Mouse (Mus musculus): ENCODE measurements around the gene B3gnt7. TPM values are rescaled to one million over a fixed set of nuclear protein-coding genes. Genes with fewer than 3 reads are reported as not detected.
"Not testable (repeated sequence)": the region's sequence is repeated elsewhere in the genome, so short reads cannot be mapped to it uniquely, and the experiment has no call there.

The B3gnt7 gene
- polyA plus RNA-seq, 2 experiments, result 1.0 to 1.1 TPM

DNA sequence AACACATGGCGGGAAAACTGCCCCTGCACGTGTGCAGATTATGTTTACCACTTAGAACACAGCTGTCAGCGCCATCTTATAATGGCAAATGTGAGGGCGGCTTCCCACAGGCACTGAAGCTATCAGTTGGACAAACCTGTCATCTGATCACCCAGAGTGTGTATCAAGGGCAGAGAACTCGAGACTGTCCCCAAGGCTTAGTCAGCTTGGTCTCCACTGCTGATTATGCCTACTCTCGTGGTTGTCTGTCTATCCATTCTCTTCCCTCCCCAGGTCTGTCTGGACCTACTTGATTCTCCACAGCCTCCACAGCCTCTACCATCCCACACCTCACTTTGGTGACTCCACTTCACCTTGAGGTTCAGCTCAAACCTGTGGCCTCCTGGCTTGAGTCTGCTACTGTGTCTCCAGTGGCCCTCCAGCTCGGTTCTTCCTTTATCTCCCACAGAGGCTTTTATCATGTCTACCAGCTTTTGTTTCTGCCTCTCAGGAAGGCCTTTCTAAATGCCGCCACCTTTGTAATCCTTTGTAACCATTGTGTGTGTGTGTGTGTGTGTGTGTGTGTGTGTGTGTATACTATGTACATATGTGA, 18.3 kb downstream of the B3gnt7 start:
- Histone ChIP-seq H3K9me3 (ENCODE audit: control insufficient read depth, low read length) (no peaks in the 10 kb centered on the region), H3K4me1 (replicated peaks; ENCODE audit: control insufficient read depth in 2 of 2, insufficient read depth in 2 of 2, low read length in 1 of 2) (peaks cover 0 to 3% of the 10 kb centered on the region in 2 experiments; a peak in 1 of 4 replicates), H3K36me3 (replicated peaks; ENCODE audit: control insufficient read depth, insufficient read depth, low read depth) (no peaks in the 10 kb centered on the region), H3K27ac (no peak overlapping the region), H3K4me3 (ENCODE audit: insufficient read depth in 1 of 2, low read depth in 2 of 2, low read length in 2 of 2) (no peak overlapping the region), H3K4me2 (ENCODE audit: low read depth) (no peak overlapping the region), H3K9ac (replicated peaks) (no peak overlapping the region), H3K27me3 (ENCODE audit: control insufficient read depth, insufficient read depth, low read length) (no peaks in the 10 kb centered on the region)
- ATAC-seq (ENCODE audit: insufficient read depth), result peak; percentile 53; the same call in 1 of the 2 replicates
- DNase-seq (ENCODE audit: low read depth in 3 of 3, low spot score in 3 of 3), result no peak
- TF ChIP-seq EP300 (IDR thresholded peaks at IDR 0.05; ENCODE audit: low read depth), result no peak
- TF ChIP-seq CTCF (IDR thresholded peaks at IDR 0.05; ENCODE audit: low read depth), result no peak
- WGBS (ENCODE audit: insufficient replicate concordance), result 45% methylated on average over 6 of the region's 8 CpGs

DNA sequence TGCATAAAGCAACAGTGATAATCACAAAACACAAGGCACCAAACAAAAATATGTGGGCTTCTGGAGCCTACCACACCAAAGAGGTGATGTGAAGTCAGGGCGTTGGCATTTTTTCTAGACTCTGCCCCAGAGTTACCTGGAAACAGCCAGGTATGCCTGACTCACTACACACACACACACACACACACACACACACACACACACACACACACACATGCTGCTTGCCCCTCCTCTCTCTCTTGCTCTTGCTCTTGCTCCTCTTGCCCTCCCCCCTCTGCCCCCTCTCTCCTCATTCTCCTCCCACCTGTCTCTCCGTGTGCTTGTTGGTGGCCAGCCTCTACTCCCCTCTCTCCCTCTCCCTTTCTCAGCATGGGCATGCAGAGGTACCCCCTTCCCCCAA, 33.7 kb downstream of the B3gnt7 start:
- Histone ChIP-seq H3K27me3 (ENCODE audit: control insufficient read depth, insufficient read depth, low read length) (no peaks in the 10 kb centered on the region), H3K9ac (replicated peaks) (no peak overlapping the region), H3K9me3 (ENCODE audit: control insufficient read depth, low read length) (no peaks in the 10 kb centered on the region), H3K4me2 (ENCODE audit: low read depth) (no peak overlapping the region), H3K27ac (no peak overlapping the region), H3K4me1 (replicated peaks; ENCODE audit: control insufficient read depth in 2 of 2, insufficient read depth in 2 of 2, low read length in 1 of 2) (no peaks in the 10 kb centered on the region), H3K4me3 (ENCODE audit: insufficient read depth in 1 of 2, low read depth in 2 of 2, low read length in 2 of 2) (no peak overlapping the region), H3K36me3 (replicated peaks; ENCODE audit: control insufficient read depth, insufficient read depth, low read depth) (no peaks in the 10 kb centered on the region)
- ATAC-seq (ENCODE audit: insufficient read depth) (no peak), DNase-seq (ENCODE audit: low read depth in 3 of 3, low spot score in 3 of 3) (no peak)
- TF ChIP-seq EP300 (IDR thresholded peaks at IDR 0.05; ENCODE audit: low read depth) (no peak), CTCF (IDR thresholded peaks at IDR 0.05; ENCODE audit: low read depth) (no peak)
- WGBS (ENCODE audit: insufficient replicate concordance), result 40% methylated on average over 2 of the region's 2 CpGs

- DNase-seq (ENCODE audit: low read depth in 3 of 3, low spot score in 3 of 3) (peak; percentile 68 to 73 (median 68)), ATAC-seq (ENCODE audit: insufficient read depth) (peak; percentile 57; the same call in 1 of the 2 replicates)
- Histone ChIP-seq H3K9ac (replicated peaks) (no peak overlapping the region), H3K36me3 (replicated peaks; ENCODE audit: control insufficient read depth, insufficient read depth, low read depth) (no peaks in the 10 kb centered on the region), H3K27ac (no peak overlapping the region), H3K4me2 (ENCODE audit: low read depth) (no peak overlapping the region), H3K9me3 (ENCODE audit: control insufficient read depth, low read length) (no peaks in the 10 kb centered on the region), H3K4me1 (replicated peaks; ENCODE audit: control insufficient read depth in 2 of 2, insufficient read depth in 2 of 2, low read length in 1 of 2) (no peaks in the 10 kb centered on the region), H3K4me3 (ENCODE audit: insufficient read depth in 1 of 2, low read depth in 2 of 2, low read length in 2 of 2) (no peak overlapping the region), H3K27me3 (ENCODE audit: control insufficient read depth, insufficient read depth, low read length) (no peaks in the 10 kb centered on the region)
- WGBS (ENCODE audit: insufficient replicate concordance), result 28% methylated on average over 4 of the region's 4 CpGs
- TF ChIP-seq CTCF (IDR thresholded peaks at IDR 0.05; ENCODE audit: low read depth) (peak; percentile 86), EP300 (IDR thresholded peaks at IDR 0.05; ENCODE audit: low read depth) (no peak)
These were observed 36.7 kb downstream of the B3gnt7 start for GRCm38 (mm10) chr1:86339156-86339812.

GRCm38 (mm10) chr1:86341096-86341495, 38.5 kb downstream of the B3gnt7 start:
- not testable (repeated sequence) for H3K4me2 ChIP-seq (ENCODE audit: low read depth); H3K9ac ChIP-seq (replicated peaks); DNase-seq (ENCODE audit: low read depth in 3 of 3, low spot score in 3 of 3); H3K4me1 ChIP-seq (replicated peaks; ENCODE audit: control insufficient read depth in 2 of 2, insufficient read depth in 2 of 2, low read length in 1 of 2); H3K27me3 ChIP-seq (ENCODE audit: control insufficient read depth, insufficient read depth, low read length); H3K4me3 ChIP-seq (ENCODE audit: insufficient read depth in 1 of 2, low read depth in 2 of 2, low read length in 2 of 2); H3K36me3 ChIP-seq (replicated peaks; ENCODE audit: control insufficient read depth, insufficient read depth, low read depth); ATAC-seq (ENCODE audit: insufficient read depth); H3K9me3 ChIP-seq (ENCODE audit: control insufficient read depth, low read length); H3K27ac ChIP-seq
- 89% methylated on average over 2 of the region's 2 CpGs for WGBS (ENCODE audit: insufficient replicate concordance)

DNA sequence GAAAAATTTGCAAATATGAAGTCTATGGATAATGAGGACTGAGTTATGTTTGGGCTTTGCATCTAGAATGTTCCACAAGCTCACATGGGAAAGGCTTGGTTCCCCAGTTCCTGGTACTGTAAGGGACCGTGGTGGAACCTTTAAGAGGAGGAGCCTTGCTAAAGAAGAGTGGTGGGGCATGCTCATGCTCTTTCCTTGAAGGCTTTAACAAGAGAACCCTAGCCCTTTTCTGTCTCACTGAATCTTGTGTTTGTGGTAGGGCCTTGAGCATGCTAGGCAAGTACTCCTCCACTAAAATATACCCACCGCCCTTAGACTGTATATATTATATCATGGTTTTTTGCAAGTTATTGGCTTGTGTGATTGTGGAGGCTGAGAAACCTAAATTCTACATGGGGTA, 39.7 kb downstream of the B3gnt7 start:
- peaks cover under 1% of the 10 kb centered on the region; the same call in 1 of the 2 replicates for H3K36me3 ChIP-seq (replicated peaks; ENCODE audit: control insufficient read depth, insufficient read depth, low read depth)
- WGBS (ENCODE audit: insufficient replicate concordance), result 71% methylated on average over 2 of the region's 2 CpGs
- no peaks in the 10 kb centered on the region for H3K9me3 ChIP-seq (ENCODE audit: control insufficient read depth, low read length)
- no peak for TF ChIP-seq EP300 (IDR thresholded peaks at IDR 0.05; ENCODE audit: low read depth)
- no peak for TF ChIP-seq CTCF (IDR thresholded peaks at IDR 0.05; ENCODE audit: low read depth)
- ATAC-seq (ENCODE audit: insufficient read depth), result no peak
- H3K27me3 ChIP-seq (ENCODE audit: control insufficient read depth, insufficient read depth, low read length), result no peaks in the 10 kb centered on the region
- H3K4me2 ChIP-seq (ENCODE audit: low read depth), result no peak overlapping the region
- H3K4me1 ChIP-seq (replicated peaks; ENCODE audit: control insufficient read depth in 2 of 2, insufficient read depth in 2 of 2, low read length in 1 of 2), result no peaks in the 10 kb centered on the region
- no peak for DNase-seq (ENCODE audit: low read depth in 3 of 3, low spot score in 3 of 3)
- H3K4me3 ChIP-seq (ENCODE audit: insufficient read depth in 1 of 2, low read depth in 2 of 2, low read length in 2 of 2), result no peak overlapping the region
- H3K27ac ChIP-seq, result no peak overlapping the region
- H3K9ac ChIP-seq (replicated peaks), result no peak overlapping the region

Data from liver, embryonic 14.5 days (tissue).